Mouse (Mus musculus) liver, embryonic 14.5 days (tissue): ENCODE measurements at regions not wholly inside any gene's neighbourhood (a gene's known extent, or its start where the extent isn't known, plus 50 kb on each side); places are given as distances from the start of the nearest gene placed in this dataset.

Experiments used
- CTCF ChIP-seq: IDR thresholded peaks from 2 replicates; pipeline ENCODE4 v1.5.1; 2016; ENCODE audit warnings: antibody characterized with exemption, low read depth, control low read depth
- EP300 ChIP-seq: IDR thresholded peaks from 2 replicates; pipeline ENCODE4 v1.6.1; 2016; ENCODE audit warnings: antibody characterized with exemption, low read depth

DNA sequence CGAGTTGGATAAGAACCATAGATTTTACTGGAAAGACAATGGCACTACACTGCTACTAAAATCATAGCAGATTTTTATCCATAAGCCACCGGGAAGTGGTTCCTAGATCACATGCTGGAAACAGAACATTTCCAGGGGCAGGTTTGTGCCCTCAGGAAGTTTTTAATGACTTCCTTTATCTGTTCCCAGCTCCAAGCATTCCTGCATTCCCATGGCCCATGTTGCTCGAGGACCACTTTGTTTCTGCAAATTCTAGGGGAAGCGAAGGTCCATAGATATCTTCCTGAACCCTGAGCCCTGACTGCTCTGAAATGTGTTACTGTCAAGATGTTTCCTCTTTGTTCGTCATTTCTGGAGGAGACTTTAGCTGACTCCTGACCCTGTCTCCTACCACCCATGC, 235.6 kb upstream of the Map3k1 start:
- no peak for TF ChIP-seq CTCF
- no peak for TF ChIP-seq EP300
